Mouse (Mus musculus): ENCODE measurements around the gene Cpeb2. TPM values are rescaled to one million over a fixed set of nuclear protein-coding genes. Genes with fewer than 3 reads are reported as not detected.

Cpeb2 gene
- total and polyA plus RNA-seq, 3 experiments = 0.25 to 1.0 (median 0.52) TPM

- TF ChIP-seq MAFK (IDR thresholded peaks at IDR 0.05; ENCODE audit: insufficient replicate concordance, low read length) (no peak), TCF12 (IDR thresholded peaks at IDR 0.05; ENCODE audit: low read depth, low read length) (no peak), E2F4 (IDR thresholded peaks at IDR 0.05; ENCODE audit: insufficient replicate concordance, low read depth, low read length) (no peak), POLR2AphosphoS2 (IDR thresholded peaks at IDR 0.05; ENCODE audit: low read depth, low read length) (no peak), MAZ (IDR thresholded peaks at IDR 0.05; ENCODE audit: low read depth, low read length) (no peak), CHD1 (IDR thresholded peaks at IDR 0.05; ENCODE audit: low read depth, low read length) (no peak), RCOR1 (conservative IDR thresholded peaks at IDR 0.05; ENCODE audit: low read depth, low read length) (no peak)
- Histone ChIP-seq H3K9ac (ENCODE audit: insufficient read depth, low read depth) (no peak overlapping the region), H3K4me2 (ENCODE audit: insufficient read depth, low read depth, poor library complexity, severe bottlenecking) (no peak overlapping the region), H3K36me3 (replicated peaks in 1 of 2; ENCODE audit: control insufficient read depth in 1 of 2, insufficient read depth in 1 of 2, low read length in 1 of 2) (peaks cover 0 to 13% of the 10 kb centered on the region in 2 experiments), H3K4me1 (ENCODE audit: control insufficient read depth in 1 of 2, insufficient read depth in 2 of 2) (peaks cover 0 to 13% of the 10 kb centered on the region in 2 experiments; a peak in 3 of 4 replicates), H3K27me3 (replicated peaks) (no peaks in the 10 kb centered on the region), H3K4me3 (replicated peaks in 1 of 3; ENCODE audit: low read depth in 2 of 3, low read length in 2 of 3, poor library complexity in 1 of 3) (no peak overlapping the region), H3K9me3 (replicated peaks; ENCODE audit: low read length) (no peaks in the 10 kb centered on the region), H3K79me2 (replicated peaks; ENCODE audit: control insufficient read depth, extremely low read depth, insufficient read depth, poor library complexity, severe bottlenecking) (no peaks in the 10 kb centered on the region), H3K27ac (ENCODE audit: insufficient read depth, low read depth) (no peak overlapping the region)
- dilution Hi-C loops (cut with MboI; ENCODE audit: extremely low pct_ligation_motif_present, extremely low pct_unique_long_range_greater_than_20kb, low sequenced_read_pairs) = no loop called here
- in situ Hi-C loops (cut with MboI; ENCODE audit: low pct_ligation_motif_present, low pct_unique_long_range_greater_than_20kb, low sequenced_read_pairs) = no loop called here
- no peak for DNase-seq (ENCODE audit: extremely low read depth)
Observed at GRCm38 (mm10) chr5:43285756-43286155, 52.8 kb downstream of the Cpeb2 start.

- in situ Hi-C loops (cut with MboI; ENCODE audit: low pct_ligation_motif_present, low pct_unique_long_range_greater_than_20kb, low sequenced_read_pairs) = no loop called here
- Histone ChIP-seq H3K9me3 (replicated peaks; ENCODE audit: low read length) (no peaks in the 10 kb centered on the region), H3K79me2 (replicated peaks; ENCODE audit: control insufficient read depth, extremely low read depth, insufficient read depth, poor library complexity, severe bottlenecking) (no peaks in the 10 kb centered on the region), H3K4me3 (replicated peaks in 1 of 3; ENCODE audit: low read depth in 2 of 3, low read length in 2 of 3, poor library complexity in 1 of 3) (no peak overlapping the region), H3K4me1 (ENCODE audit: control insufficient read depth in 1 of 2, insufficient read depth in 2 of 2) (peaks cover 0 to 14% of the 10 kb centered on the region in 2 experiments; a peak in 3 of 4 replicates), H3K9ac (ENCODE audit: insufficient read depth, low read depth) (no peak overlapping the region), H3K36me3 (replicated peaks in 1 of 2; ENCODE audit: control insufficient read depth in 1 of 2, insufficient read depth in 1 of 2, low read length in 1 of 2) (peaks cover 0 to 6% of the 10 kb centered on the region in 2 experiments), H3K4me2 (ENCODE audit: insufficient read depth, low read depth, poor library complexity, severe bottlenecking) (no peak overlapping the region), H3K27me3 (replicated peaks) (no peaks in the 10 kb centered on the region), H3K27ac (ENCODE audit: insufficient read depth, low read depth) (no peak overlapping the region)
- dilution Hi-C loops (cut with MboI; ENCODE audit: extremely low pct_ligation_motif_present, extremely low pct_unique_long_range_greater_than_20kb, low sequenced_read_pairs) = no loop called here
- peak; percentile 66 for DNase-seq (ENCODE audit: extremely low read depth)
- TF ChIP-seq SIN3A (IDR thresholded peaks at IDR 0.05; ENCODE audit: low read length) = no peak
Observed at GRCm38 (mm10) chr5:43289752-43290446, 56.9 kb downstream of the Cpeb2 start.

- Histone ChIP-seq H3K9me3 (replicated peaks; ENCODE audit: low read length) (no peaks in the 10 kb centered on the region), H3K4me3 (replicated peaks in 1 of 3; ENCODE audit: low read depth in 2 of 3, low read length in 2 of 3, poor library complexity in 1 of 3) (no peak overlapping the region), H3K27ac (ENCODE audit: insufficient read depth, low read depth) (no peak overlapping the region), H3K9ac (ENCODE audit: insufficient read depth, low read depth) (no peak overlapping the region), H3K79me2 (replicated peaks; ENCODE audit: control insufficient read depth, extremely low read depth, insufficient read depth, poor library complexity, severe bottlenecking) (no peaks in the 10 kb centered on the region), H3K4me1 (ENCODE audit: control insufficient read depth in 1 of 2, insufficient read depth in 2 of 2) (peaks cover 0 to 14% of the 10 kb centered on the region in 2 experiments; a peak in 3 of 4 replicates), H3K27me3 (replicated peaks) (no peaks in the 10 kb centered on the region), H3K36me3 (replicated peaks in 1 of 2; ENCODE audit: control insufficient read depth in 1 of 2, insufficient read depth in 1 of 2, low read length in 1 of 2) (no peaks in the 10 kb centered on the region), H3K4me2 (ENCODE audit: insufficient read depth, low read depth, poor library complexity, severe bottlenecking) (no peak overlapping the region)
- no peak for TF ChIP-seq EP300 (IDR thresholded peaks at IDR 0.05; ENCODE audit: low read length)
- no peak for TF ChIP-seq GABPA (IDR thresholded peaks at IDR 0.05; ENCODE audit: insufficient replicate concordance, low read depth, low read length)
- TF ChIP-seq IRF4 (IDR thresholded peaks at IDR 0.05; ENCODE audit: low read depth, low read length) = no peak
- no peak for TF ChIP-seq HCFC1 (IDR thresholded peaks at IDR 0.05; ENCODE audit: low read depth, low read length)
- no peak for TF ChIP-seq TBP (conservative IDR thresholded peaks at IDR 0.05; ENCODE audit: low read depth, low read length)
- no peak for TF ChIP-seq ZC3H11A (IDR thresholded peaks at IDR 0.05; ENCODE audit: low read depth, low read length)
- TF ChIP-seq KAT2A (IDR thresholded peaks at IDR 0.05; ENCODE audit: insufficient replicate concordance, low read length) = no peak
- in situ Hi-C loops (cut with MboI; ENCODE audit: low pct_ligation_motif_present, low pct_unique_long_range_greater_than_20kb, low sequenced_read_pairs) (no loop called here), dilution Hi-C loops (cut with MboI; ENCODE audit: extremely low pct_ligation_motif_present, extremely low pct_unique_long_range_greater_than_20kb, low sequenced_read_pairs) (no loop called here)
- no peak for DNase-seq (ENCODE audit: extremely low read depth)
Observed at GRCm38 (mm10) chr5:43293136-43293535, 60.2 kb downstream of the Cpeb2 start.
